Mouse (Mus musculus) MEL (cell line): ENCODE results near the gene Pou2f2. TPM values are rescaled to one million over a fixed set of nuclear protein-coding genes. Genes with fewer than 3 reads are reported as not detected.
A peak's percentile ranks its signal among the peaks of the same experiment; 100 is the strongest.

Experiments used
- DNase-seq: peaks from one replicate; pipeline ENCODE4 v3.0.0; 2011; ENCODE audit warnings: low read depth, low spot score
- H3K27ac ChIP-seq: 2 replicates; pipeline ENCODE4 v1.5.1; 2012; ENCODE audit warnings: low read depth, mild to moderate bottlenecking, control low read depth, low read length, moderate library complexity; ENCODE audit not compliant: control insufficient read depth
- H3K27me3 ChIP-seq, 2 experiments: fragments of 150-350 bp in 1 of 2; sonication (generic) in 1 of 2; 2 replicates each; pipeline ENCODE4 v1.6.1; 2012; ENCODE audit warnings: low read length in 2 of 2, mild to moderate bottlenecking in 2 of 2, improper control_type of control experiment in 1 of 2, moderate library complexity in 1 of 2; ENCODE audit not compliant: insufficient read depth in 2 of 2, control insufficient read depth in 1 of 2
- H3K36me3 ChIP-seq, 2 experiments: 2 replicates each; pipeline ENCODE4 v1.6.1; 2012 to 2014; ENCODE audit warnings: low read length in 2 of 2, improper control_type of control experiment in 1 of 2, inconsistent platforms in 1 of 2, mild to moderate bottlenecking in 1 of 2; ENCODE audit not compliant: insufficient read depth in 2 of 2, control insufficient read depth in 1 of 2
- H3K4me1 ChIP-seq, 2 experiments: fragments of 150-350 bp in 1 of 2; sonication (generic) in 1 of 2; 2 replicates each; pipeline ENCODE4 v1.6.1; 2012; ENCODE audit warnings: low read length in 2 of 2, improper control_type of control experiment in 1 of 2, mild to moderate bottlenecking in 1 of 2; ENCODE audit not compliant: insufficient read depth in 2 of 2, control insufficient read depth in 1 of 2
- H3K4me3 ChIP-seq, 2 experiments: fragments of 150-350 bp in 1 of 2; sonication (generic) in 1 of 2; 2 replicates each; pipeline ENCODE4 v1.5.1; 2012; ENCODE audit warnings: low read depth in 2 of 2, low read length in 2 of 2, mild to moderate bottlenecking in 2 of 2, moderate library complexity in 2 of 2, control low read depth in 1 of 2, improper control_type of control experiment in 1 of 2; ENCODE audit not compliant: control insufficient read depth in 1 of 2, insufficient read depth in 1 of 2
- H3K79me2 ChIP-seq: 2 replicates; pipeline ENCODE4 v1.6.1; 2012; ENCODE audit warnings: mild to moderate bottlenecking, low read length, moderate library complexity; ENCODE audit not compliant: control insufficient read depth, poor library complexity, insufficient read depth
- H3K9ac ChIP-seq: 2 replicates; pipeline ENCODE4 v1.6.1; 2012; ENCODE audit warnings: low read depth, mild to moderate bottlenecking, control low read depth, low read length, moderate library complexity; ENCODE audit not compliant: control insufficient read depth, poor library complexity, severe bottlenecking
- H3K9me3 ChIP-seq: fragments of 150-350 bp; sonication (generic); replicated peaks from 2 replicates; pipeline ENCODE4 v1.6.1; 2012; ENCODE audit warnings: mild to moderate bottlenecking, low read length, improper control_type of control experiment, moderate library complexity; ENCODE audit not compliant: insufficient read depth
- BHLHE40 ChIP-seq: IDR thresholded peaks from 2 replicates; pipeline ENCODE4 v1.6.1; 2012; ENCODE audit warnings: low read depth, mild to moderate bottlenecking, inconsistent platforms, low read length, improper control_type of control experiment, borderline replicate concordance
- CHD1 ChIP-seq: IDR thresholded peaks from 2 replicates; pipeline ENCODE4 v1.6.1; 2012; ENCODE audit warnings: low read depth, mild to moderate bottlenecking, inconsistent platforms, low read length, improper control_type of control experiment
- CHD2 ChIP-seq: IDR thresholded peaks from 2 replicates; pipeline ENCODE4 v1.6.1; 2011; ENCODE audit warnings: low read length, improper control_type of control experiment
- CTCF ChIP-seq, 3 experiments: IDR thresholded peaks in 2 of 3; conservative IDR thresholded peaks in 1 of 3; 2 replicates each; pipeline ENCODE4 v1.5.1; 2011 to 2012; ENCODE audit warnings: low read length in 3 of 3, low read depth in 2 of 3, mild to moderate bottlenecking in 2 of 3, improper control_type of control experiment in 1 of 3, inconsistent platforms in 1 of 3, mixed read lengths in 1 of 3, moderate library complexity in 1 of 3; ENCODE audit not compliant: control insufficient read depth in 1 of 3, insufficient read depth in 1 of 3, poor library complexity in 1 of 3, severe bottlenecking in 1 of 3
- E2F4 ChIP-seq: IDR thresholded peaks from 2 replicates; pipeline ENCODE4 v1.6.1; 2011; ENCODE audit warnings: low read depth, low read length, improper control_type of control experiment, borderline replicate concordance
- ELF1 ChIP-seq: IDR thresholded peaks from 2 replicates; pipeline ENCODE4 v1.6.1; 2014; ENCODE audit warnings: low read depth, mild to moderate bottlenecking, inconsistent platforms, low read length, improper control_type of control experiment, moderate library complexity
- EP300 ChIP-seq, 2 experiments: IDR thresholded peaks; 2 replicates each; pipeline ENCODE4 v1.6.1; 2011; ENCODE audit warnings: improper control_type of control experiment in 2 of 2, low read length in 2 of 2, low read depth in 1 of 2, mild to moderate bottlenecking in 1 of 2
- ETS1 ChIP-seq: IDR thresholded peaks from 2 replicates; pipeline ENCODE4 v1.6.1; 2012; ENCODE audit warnings: low read depth, mild to moderate bottlenecking, inconsistent platforms, low read length, improper control_type of control experiment, moderate library complexity
- GABPA ChIP-seq: IDR thresholded peaks from 2 replicates; pipeline ENCODE4 v1.6.1; 2012; ENCODE audit warnings: low read depth, mild to moderate bottlenecking, inconsistent platforms, low read length, improper control_type of control experiment, moderate library complexity
- GATA1 ChIP-seq: IDR thresholded peaks from 2 replicates; pipeline ENCODE4 v1.6.1; 2011; ENCODE audit warnings: low read depth, low read length, improper control_type of control experiment
- HCFC1 ChIP-seq: IDR thresholded peaks from 2 replicates; pipeline ENCODE4 v1.6.1; 2012; ENCODE audit warnings: low read depth, mild to moderate bottlenecking, inconsistent platforms, low read length, improper control_type of control experiment, moderate library complexity
- KAT2A ChIP-seq: conservative IDR thresholded peaks from 2 replicates; pipeline ENCODE4 v1.6.1; 2012; ENCODE audit warnings: low read depth, low read length, improper control_type of control experiment, inconsistent platforms
- MAFK ChIP-seq: IDR thresholded peaks from 2 replicates; pipeline ENCODE4 v1.6.1; 2011; ENCODE audit warnings: low read depth, mild to moderate bottlenecking, low read length, improper control_type of control experiment, borderline replicate concordance
- MAX ChIP-seq: IDR thresholded peaks from 2 replicates; pipeline ENCODE4 v1.6.1; 2011; ENCODE audit warnings: low read length, improper control_type of control experiment
- MAZ ChIP-seq: IDR thresholded peaks from 2 replicates; pipeline ENCODE4 v1.6.1; 2012; ENCODE audit warnings: low read depth, mild to moderate bottlenecking, inconsistent platforms, low read length, improper control_type of control experiment
- MEF2A ChIP-seq: IDR thresholded peaks from 2 replicates; pipeline ENCODE4 v1.6.1; 2014; ENCODE audit warnings: low read depth, mild to moderate bottlenecking, inconsistent platforms, low read length, improper control_type of control experiment; ENCODE audit not compliant: poor library complexity, insufficient replicate concordance, severe bottlenecking; ENCODE audit errors: extremely low read depth
- MXI1 ChIP-seq: IDR thresholded peaks from 2 replicates; pipeline ENCODE4 v1.6.1; 2011; ENCODE audit warnings: mild to moderate bottlenecking, low read depth, low read length, improper control_type of control experiment
- MYC ChIP-seq: IDR thresholded peaks from 2 replicates; pipeline ENCODE4 v1.6.1; 2011; ENCODE audit warnings: low read depth, mild to moderate bottlenecking, low read length, improper control_type of control experiment, moderate library complexity
- NELFE ChIP-seq: IDR thresholded peaks from 2 replicates; pipeline ENCODE4 v1.6.1; 2011; ENCODE audit warnings: low read depth, low read length, improper control_type of control experiment
- NRF1 ChIP-seq: IDR thresholded peaks from 2 replicates; pipeline ENCODE4 v1.6.1; 2014; ENCODE audit warnings: low read depth, mild to moderate bottlenecking, inconsistent platforms, low read length, improper control_type of control experiment, moderate library complexity; ENCODE audit not compliant: poor library complexity, insufficient read depth, severe bottlenecking
- POLR2A ChIP-seq, 2 experiments: IDR thresholded peaks; 2 replicates each; pipeline ENCODE4 v1.6.1; 2011 to 2012; ENCODE audit warnings: low read length in 2 of 2, mild to moderate bottlenecking in 2 of 2, control low read depth in 1 of 2, improper control_type of control experiment in 1 of 2, low read depth in 1 of 2, moderate library complexity in 1 of 2; ENCODE audit not compliant: control insufficient read depth in 1 of 2, insufficient read depth in 1 of 2, poor library complexity in 1 of 2
- POLR2AphosphoS2 ChIP-seq: IDR thresholded peaks from 2 replicates; pipeline ENCODE4 v1.6.1; 2011; ENCODE audit warnings: low read length, improper control_type of control experiment
- POLR2AphosphoS5 ChIP-seq: IDR thresholded peaks from 2 replicates; pipeline ENCODE4 v1.6.1; 2012; ENCODE audit warnings: low read depth, borderline replicate concordance, mild to moderate bottlenecking, inconsistent platforms, low read length, moderate library complexity, mixed read lengths
- RCOR1 ChIP-seq: IDR thresholded peaks from 2 replicates; pipeline ENCODE4 v1.6.1; 2012; ENCODE audit warnings: low read depth, mild to moderate bottlenecking, inconsistent platforms, low read length, improper control_type of control experiment
- SMC3 ChIP-seq: IDR thresholded peaks from 2 replicates; pipeline ENCODE4 v1.6.1; 2011; ENCODE audit warnings: low read depth, low read length, improper control_type of control experiment
- TAL1 ChIP-seq: IDR thresholded peaks from 2 replicates; pipeline ENCODE4 v1.6.1; 2012; ENCODE audit warnings: mild to moderate bottlenecking, inconsistent platforms, low read length, moderate library complexity, mixed read lengths
- TBP ChIP-seq: IDR thresholded peaks from 2 replicates; pipeline ENCODE4 v1.8.0; 2011; ENCODE audit warnings: low read depth, low read length, improper control_type of control experiment
- TCF12 ChIP-seq: IDR thresholded peaks from 2 replicates; pipeline ENCODE4 v1.6.1; 2014; ENCODE audit warnings: low read depth, mild to moderate bottlenecking, inconsistent platforms, low read length, improper control_type of control experiment, moderate library complexity
- UBTF ChIP-seq: IDR thresholded peaks from 2 replicates; pipeline ENCODE4 v1.6.1; 2012; ENCODE audit warnings: low read depth, mild to moderate bottlenecking, inconsistent platforms, low read length, improper control_type of control experiment, moderate library complexity, borderline replicate concordance; ENCODE audit not compliant: insufficient read depth
- USF1 ChIP-seq: IDR thresholded peaks from 2 replicates; pipeline ENCODE4 v1.6.1; 2014; ENCODE audit warnings: low read depth, mild to moderate bottlenecking, inconsistent platforms, low read length, improper control_type of control experiment, moderate library complexity
- USF2 ChIP-seq, 2 experiments: IDR thresholded peaks; 2 replicates each; pipeline ENCODE4 v1.6.1; 2011 to 2012; ENCODE audit warnings: improper control_type of control experiment in 2 of 2, low read length in 2 of 2, borderline replicate concordance in 1 of 2, inconsistent platforms in 1 of 2, low read depth in 1 of 2, mild to moderate bottlenecking in 1 of 2; ENCODE audit not compliant: insufficient read depth in 1 of 2
- ZC3H11A ChIP-seq: IDR thresholded peaks from 2 replicates; pipeline ENCODE4 v1.6.1; 2012; ENCODE audit warnings: low read depth, mild to moderate bottlenecking, inconsistent platforms, low read length, improper control_type of control experiment
- ZKSCAN1 ChIP-seq: IDR thresholded peaks from 2 replicates; pipeline ENCODE4 v1.6.1; 2012; ENCODE audit warnings: low read depth, mild to moderate bottlenecking, inconsistent platforms, low read length, improper control_type of control experiment, moderate library complexity
- ZMIZ1 ChIP-seq: IDR thresholded peaks from 2 replicates; pipeline ENCODE4 v1.6.1; 2012; ENCODE audit warnings: low read depth, mild to moderate bottlenecking, inconsistent platforms, low read length, improper control_type of control experiment, moderate library complexity
- ZNF384 ChIP-seq: IDR thresholded peaks from 2 replicates; pipeline ENCODE4 v1.6.1; 2012; ENCODE audit warnings: low read depth, mild to moderate bottlenecking, inconsistent platforms, low read length, improper control_type of control experiment
- polyA plus RNA-seq, 2 experiments: library from polyadenylated mRNA; stranded (reverse) in 1 of 2; unstranded in 1 of 2; fragments of >175 nt in 1 of 2; fragments of >200 nt in 1 of 2; gene quantifications; 2 replicates each; pipeline versions ENCODE4 v1.2.1 to v1.2.4; 2012; ENCODE audit warnings: low replicate concordance in 2 of 2, low read depth in 1 of 2; ENCODE audit not compliant: insufficient read length in 2 of 2, insufficient read depth in 1 of 2, missing spikeins in 1 of 2
- total RNA-seq: library from RNA; depleted of rRNA; stranded (reverse); fragments of 300-350 nt; gene quantifications from 2 replicates; pipeline ENCODE4 v1.2.3, GENCODE M21; 2012

Gene Pou2f2
- total and polyA plus RNA-seq, 3 experiments, result 0.73 to 6.4 TPM; not detected in 1

DNA sequence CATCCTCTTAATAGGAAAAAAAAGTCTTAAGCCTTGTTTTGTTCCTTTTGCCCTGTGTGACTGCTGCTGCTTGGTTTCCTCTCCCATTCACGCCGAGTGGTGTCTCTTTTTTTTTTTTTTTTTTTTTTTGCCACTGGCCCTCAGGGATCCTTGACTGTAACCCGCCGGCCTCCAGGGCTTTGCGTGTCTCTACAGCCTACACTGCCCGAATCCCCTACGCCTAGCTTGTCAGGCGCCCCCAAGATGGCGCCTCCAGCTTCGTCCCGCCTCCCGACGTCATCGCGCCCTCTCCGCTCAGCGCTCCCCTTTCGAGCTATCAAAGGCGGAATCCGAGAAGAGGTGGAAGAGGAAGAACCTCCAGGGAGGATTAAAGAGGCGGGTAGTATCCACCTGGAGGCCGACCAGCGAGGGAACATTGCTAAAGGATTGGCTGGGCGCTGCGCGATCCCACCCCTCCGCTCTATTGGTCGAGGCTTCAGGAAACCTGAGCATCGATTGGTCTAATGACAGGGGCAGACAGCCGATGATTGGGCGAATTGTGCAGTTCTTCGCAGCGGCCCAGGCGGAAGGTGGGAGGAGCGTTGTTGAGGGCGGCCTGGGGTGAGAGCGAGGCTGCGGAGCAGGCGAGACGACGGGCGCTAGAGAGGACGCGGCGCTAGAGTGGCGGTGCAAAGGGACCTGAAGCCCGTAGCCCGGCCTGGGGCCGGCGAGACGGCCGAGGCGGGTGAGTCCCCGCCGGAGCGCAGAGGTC, 102.7 kb downstream of the Pou2f2 start:
- peak; percentile 99 for DNase-seq
- peak overlapping the region; percentile 94 for H3K9ac ChIP-seq
- no peaks in the 10 kb centered on the region for H3K27me3 ChIP-seq
- H3K9me3 ChIP-seq, result no peaks in the 10 kb centered on the region
- H3K27ac ChIP-seq, result peak overlapping the region; percentile 92
- peak overlapping the region; percentile 74 to 83 for H3K4me3 ChIP-seq
- H3K36me3 ChIP-seq, result peaks cover 0 to 20% of the 10 kb centered on the region in 2 experiments; a peak in 2 of 4 replicates
- H3K79me2 ChIP-seq, result peaks cover 40% of the 10 kb centered on the region
- peaks cover 9 to 37% of the 10 kb centered on the region in 2 experiments for H3K4me1 ChIP-seq
- TF ChIP-seq HCFC1 (peak; percentile 81), MAZ (peak; percentile 81), CHD2 (peak; percentile 77), BHLHE40 (no peak), POLR2A (IDR thresholded peaks at IDR 0.05; ENCODE audit: control insufficient read depth in 1 of 2, insufficient read depth in 1 of 2, low read depth in 1 of 2, low read length in 2 of 2, poor library complexity in 1 of 2) (peak in 1 of 2 experiments; percentile 88; a peak in 3 of 4 replicates), EP300 (IDR thresholded peaks at IDR 0.05; ENCODE audit: low read depth in 1 of 2, low read length in 2 of 2) (0 out of 4 replicates have a peak, but pooled peaks of 1 of the 2 experiments have one; percentile 10), NRF1 (peak; percentile 39; the same call in 1 of the 2 replicates), CTCF (IDR thresholded peaks at IDR 0.05 in 2 of 3, conservative IDR thresholded peaks at IDR 0.05 in 1 of 3; ENCODE audit: control insufficient read depth in 1 of 3, insufficient read depth in 1 of 3, low read depth in 2 of 3, low read length in 3 of 3, poor library complexity in 1 of 3, severe bottlenecking in 1 of 3) (no peak), ELF1 (peak; percentile 65), KAT2A (peak; percentile 47; the same call in 1 of the 2 replicates), TBP (peak; percentile 51), ZNF384 (peak; percentile 62), RCOR1 (no peak), NELFE (peak; percentile 81), ETS1 (0 out of 2 replicates have a peak, but pooled peaks have one; percentile 36), POLR2AphosphoS5 (no peak), TCF12 (peak; percentile 54), ZC3H11A (no peak), MXI1 (peak; percentile 61), MEF2A (no peak), MYC (0 out of 2 replicates have a peak, but pooled peaks have one; percentile 21), MAX (peak; percentile 37; the same call in 1 of the 2 replicates), POLR2AphosphoS2 (peak; percentile 87), UBTF (0 out of 2 replicates have a peak, but pooled peaks have one; percentile 79), MAFK (no peak), ZMIZ1 (peak; percentile 86), USF2 (IDR thresholded peaks at IDR 0.05; ENCODE audit: borderline replicate concordance in 1 of 2, insufficient read depth in 1 of 2, low read depth in 1 of 2, low read length in 2 of 2) (no peak), ZKSCAN1 (no peak), GATA1 (no peak), TAL1 (no peak), E2F4 (no peak), USF1 (peak; percentile 26; the same call in 1 of the 2 replicates), GABPA (no peak), SMC3 (no peak), CHD1 (no peak; the same call in 1 of the 2 replicates)
